Mouse (Mus musculus) bone marrow, adult 2 months (tissue): ENCODE measurements around the gene Narf.

Experiments
- CTCF ChIP-seq: fragments of 200-500 bp; IDR thresholded peaks from 2 replicates; pipeline ENCODE4 v1.5.1; 2011; ENCODE audit warnings: low read length, control low read depth; ENCODE audit not compliant: control insufficient read depth, insufficient read depth
- POLR2A ChIP-seq: fragments of 200-500 bp; IDR thresholded peaks from 2 replicates; pipeline ENCODE4 v1.6.1; 2011; ENCODE audit warnings: low read depth, mild to moderate bottlenecking, control low read depth, low read length, borderline replicate concordance; ENCODE audit not compliant: control insufficient read depth

DNA sequence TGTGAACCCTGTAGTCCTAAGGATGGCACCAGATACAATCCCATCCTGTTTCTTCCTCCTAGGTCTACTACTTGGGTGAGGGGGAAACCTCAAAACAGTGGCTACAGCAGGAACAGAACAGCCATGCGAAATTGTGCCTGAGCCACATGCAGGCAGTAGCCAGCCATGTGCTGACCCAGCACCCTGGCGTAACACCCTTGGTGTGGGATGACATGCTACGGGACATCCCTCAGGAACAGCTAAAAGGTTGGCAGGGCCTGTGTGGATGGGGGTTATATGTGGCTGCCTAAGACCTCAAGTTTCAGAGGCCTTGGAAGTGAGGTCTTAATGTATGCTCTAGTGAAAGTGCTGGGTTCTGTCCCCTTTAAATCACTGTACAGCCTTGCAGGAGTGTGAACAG, 20.2 kb upstream of the Narf start:
- TF ChIP-seq POLR2A (no peak), CTCF (no peak)
